Mouse (Mus musculus) cerebellum, adult 2 months (tissue): Measurements from ENCODE around the gene Ahcyl2. TPM values are rescaled to one million over a fixed set of nuclear protein-coding genes. Genes with fewer than 3 reads are reported as not detected.

Experiments
- DNase-seq, 2 experiments: peaks; one replicate each; pipeline ENCODE4 v3.0.0; 2021
- H3K27ac ChIP-seq: fragments of 200-500 bp; 2 replicates; pipeline ENCODE4 v1.5.1; 2012; ENCODE audit warnings: low read length, control low read depth, inconsistent platforms; ENCODE audit not compliant: insufficient read depth
- H3K27me3 ChIP-seq: fragments of 200-500 bp; 2 replicates; pipeline ENCODE4 v1.6.1; 2012; ENCODE audit warnings: inconsistent platforms, mild to moderate bottlenecking, low read length, moderate library complexity; ENCODE audit not compliant: control insufficient read depth, insufficient read depth
- H3K4me1 ChIP-seq: fragments of 200-500 bp; 2 replicates; pipeline ENCODE4 v1.6.1; 2011; ENCODE audit warnings: low read length; ENCODE audit not compliant: control insufficient read depth, insufficient read depth
- H3K4me3 ChIP-seq: fragments of 200-500 bp; replicated peaks from 2 replicates; pipeline ENCODE3; 2011; ENCODE audit warnings: mild to moderate bottlenecking, low read depth, low read length, control low read depth; ENCODE audit not compliant: insufficient read depth
- CTCF ChIP-seq: fragments of 200-500 bp; IDR thresholded peaks from 2 replicates; pipeline ENCODE4 v1.5.1; 2011; ENCODE audit warnings: low read depth, mild to moderate bottlenecking, control low read depth, low read length, moderate library complexity, borderline replicate concordance; ENCODE audit not compliant: insufficient read depth
- POLR2A ChIP-seq: fragments of 200-500 bp; IDR thresholded peaks from 2 replicates; pipeline ENCODE4 v1.6.1; 2011; ENCODE audit warnings: low read length, control low read depth, borderline replicate concordance; ENCODE audit not compliant: insufficient read depth
- WGBS: fragments of 180-500 bp; shearing (Covaris S2); methylation state at CpG from one replicate; pipeline ENCODE4 v1.1.7; 2018; 5-methylcytosine and 5-hydroxymethylcytosine counted together
- polyA plus RNA-seq: library from polyadenylated mRNA; depleted of rRNA; stranded (reverse); fragments of >200 nt; gene quantifications from 2 replicates; pipeline ENCODE4 v1.2.3, GENCODE M21; 2012; rRNA removed

The Ahcyl2 gene
- polyA plus RNA-seq = 123 and 125 TPM in 2 replicates

- peak within 1 kb of the TSS; percentile 76 for H3K27ac ChIP-seq
- no peaks in the 10 kb centered on the region for H3K27me3 ChIP-seq
- peak; percentile 94 to 99 for DNase-seq
- WGBS = 1% methylated on average over 58 of the region's 61 CpGs
- peak; percentile 73 for TF ChIP-seq POLR2A
- TF ChIP-seq CTCF = no peak
- peaks cover 2% of the 10 kb centered on the region; the same call in 1 of the 2 replicates for H3K4me1 ChIP-seq
- H3K4me3 ChIP-seq = peak within 1 kb of the TSS; percentile 98
Measured at GRCm38 (mm10) chr6:29767813-29768660, at the start of gene Ahcyl2. Gene Ahcyl2, plus strand, starts transcription at chr6:29768011.

- TF ChIP-seq CTCF (no peak), POLR2A (peak; percentile 46; the same call in 1 of the 2 replicates)
- H3K4me3 ChIP-seq = peak overlapping the region; percentile 52
- peak overlapping the region; percentile 87 for H3K27ac ChIP-seq
- WGBS = 3% methylated on average over 15 of the region's 15 CpGs
- no peaks in the 10 kb centered on the region for H3K27me3 ChIP-seq
- H3K4me1 ChIP-seq = peaks cover 18% of the 10 kb centered on the region
- peak; percentile 77 to 80 for DNase-seq
Measured at GRCm38 (mm10) chr6:29718894-29719329, 48.9 kb upstream of the Ahcyl2 start.

GRCm38 (mm10) chr6:29721890-29722289 is 45.9 kb upstream of the Ahcyl2 start:
- 82% methylated on average over 2 of the region's 2 CpGs for WGBS
- Histone ChIP-seq H3K27me3 (no peaks in the 10 kb centered on the region), H3K4me3 (no peak overlapping the region)

GRCm38 (mm10) chr6:29726576-29727200 is 41.1 kb upstream of the Ahcyl2 start:
- H3K4me1 ChIP-seq = no peaks in the 10 kb centered on the region
- 22% methylated on average over 1 of the region's 1 CpGs for WGBS
- no peak for TF ChIP-seq POLR2A
- no peak for TF ChIP-seq CTCF
- no peak overlapping the region for H3K4me3 ChIP-seq
- no peak for DNase-seq
- H3K27me3 ChIP-seq = no peaks in the 10 kb centered on the region
- no peak overlapping the region for H3K27ac ChIP-seq

More at GRCm38 (mm10) chr6:29721890-29722289, 45.9 kb upstream of the Ahcyl2 start:
- DNase-seq = no peak
- TF ChIP-seq CTCF (no peak), POLR2A (no peak)
- no peak overlapping the region for H3K27ac ChIP-seq
- peaks cover 17% of the 10 kb centered on the region for H3K4me1 ChIP-seq

DNA sequence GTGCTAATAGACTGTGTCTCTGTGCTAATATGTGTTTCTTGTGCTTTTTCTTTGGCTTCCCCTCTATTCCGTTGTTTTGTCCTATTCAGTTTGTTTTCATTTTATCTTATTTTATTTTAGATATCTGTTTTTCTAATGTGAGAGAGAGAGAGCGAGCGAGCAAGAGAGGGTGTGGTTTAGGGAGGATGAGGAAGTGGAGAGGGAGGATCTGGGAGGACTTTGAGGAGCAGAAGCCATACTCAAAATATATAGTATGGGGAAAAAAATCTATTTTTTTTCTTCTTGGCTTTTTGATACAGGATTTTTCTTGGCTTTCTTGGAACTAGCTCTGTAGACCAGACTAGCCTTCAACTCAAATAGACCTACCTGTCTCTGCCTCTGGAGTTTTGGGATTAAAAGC is 39.8 kb upstream of the Ahcyl2 start:
- TF ChIP-seq CTCF = no peak
- no peak for TF ChIP-seq POLR2A
- 92% methylated on average over 3 of the region's 3 CpGs for WGBS
- H3K4me1 ChIP-seq = no peaks in the 10 kb centered on the region
- no peak overlapping the region for H3K27ac ChIP-seq
- no peaks in the 10 kb centered on the region for H3K27me3 ChIP-seq
- DNase-seq = no peak
- H3K4me3 ChIP-seq = no peak overlapping the region

- DNase-seq = no peak
- Histone ChIP-seq H3K27me3 (no peaks in the 10 kb centered on the region), H3K4me3 (no peak overlapping the region), H3K27ac (no peak overlapping the region), H3K4me1 (no peaks in the 10 kb centered on the region)
- no peak for TF ChIP-seq CTCF
- TF ChIP-seq POLR2A = no peak
- 92% methylated on average over 1 of the region's 1 CpGs for WGBS
Measured at GRCm38 (mm10) chr6:29729491-29729890, 38.3 kb upstream of the Ahcyl2 start.

- peaks cover 4% of the 10 kb centered on the region; the same call in 1 of the 2 replicates for H3K27me3 ChIP-seq
- TF ChIP-seq POLR2A (no peak), CTCF (no peak)
- no peaks in the 10 kb centered on the region for H3K4me1 ChIP-seq
- WGBS = 0% methylated on average over 27 of the region's 30 CpGs
- H3K27ac ChIP-seq = no peak within 1 kb of the TSS
- peak; percentile 32 to 38 for DNase-seq
- peak within 1 kb of the TSS; percentile 47 for H3K4me3 ChIP-seq
Measured at GRCm38 (mm10) chr6:29735336-29735688, 32.5 kb upstream of the Ahcyl2 start, which contains the start of gene Smo. Gene Smo, plus strand, starts transcription at chr6:29735503.
